Mouse (Mus musculus) cerebellum, adult 2 months (tissue): ENCODE measurements around the gene Pdhx. TPM values are rescaled to one million over a fixed set of nuclear protein-coding genes. Genes with fewer than 3 reads are reported as not detected.

ENCODE experiments used
- DNase-seq, 2 experiments: peaks; one replicate each; pipeline ENCODE4 v3.0.0; 2021
- H3K27ac ChIP-seq: fragments of 200-500 bp; 2 replicates; pipeline ENCODE4 v1.5.1; 2012; ENCODE audit warnings: low read length, control low read depth, inconsistent platforms; ENCODE audit not compliant: insufficient read depth
- H3K27me3 ChIP-seq: fragments of 200-500 bp; 2 replicates; pipeline ENCODE4 v1.6.1; 2012; ENCODE audit warnings: inconsistent platforms, mild to moderate bottlenecking, low read length, moderate library complexity; ENCODE audit not compliant: control insufficient read depth, insufficient read depth
- H3K4me1 ChIP-seq: fragments of 200-500 bp; 2 replicates; pipeline ENCODE4 v1.6.1; 2011; ENCODE audit warnings: low read length; ENCODE audit not compliant: control insufficient read depth, insufficient read depth
- H3K4me3 ChIP-seq: fragments of 200-500 bp; replicated peaks from 2 replicates; pipeline ENCODE3; 2011; ENCODE audit warnings: mild to moderate bottlenecking, low read depth, low read length, control low read depth; ENCODE audit not compliant: insufficient read depth
- CTCF ChIP-seq: fragments of 200-500 bp; IDR thresholded peaks from 2 replicates; pipeline ENCODE4 v1.5.1; 2011; ENCODE audit warnings: low read depth, mild to moderate bottlenecking, control low read depth, low read length, moderate library complexity, borderline replicate concordance; ENCODE audit not compliant: insufficient read depth
- POLR2A ChIP-seq: fragments of 200-500 bp; IDR thresholded peaks from 2 replicates; pipeline ENCODE4 v1.6.1; 2011; ENCODE audit warnings: low read length, control low read depth, borderline replicate concordance; ENCODE audit not compliant: insufficient read depth
- WGBS: fragments of 180-500 bp; shearing (Covaris S2); methylation state at CpG from one replicate; pipeline ENCODE4 v1.1.7; 2018; 5-methylcytosine and 5-hydroxymethylcytosine counted together
- polyA plus RNA-seq: library from polyadenylated mRNA; depleted of rRNA; stranded (reverse); fragments of >200 nt; gene quantifications from 2 replicates; pipeline ENCODE4 v1.2.3, GENCODE M21; 2012

The Pdhx gene
- polyA plus RNA-seq, 1 experiment: 57.0 TPM

DNA sequence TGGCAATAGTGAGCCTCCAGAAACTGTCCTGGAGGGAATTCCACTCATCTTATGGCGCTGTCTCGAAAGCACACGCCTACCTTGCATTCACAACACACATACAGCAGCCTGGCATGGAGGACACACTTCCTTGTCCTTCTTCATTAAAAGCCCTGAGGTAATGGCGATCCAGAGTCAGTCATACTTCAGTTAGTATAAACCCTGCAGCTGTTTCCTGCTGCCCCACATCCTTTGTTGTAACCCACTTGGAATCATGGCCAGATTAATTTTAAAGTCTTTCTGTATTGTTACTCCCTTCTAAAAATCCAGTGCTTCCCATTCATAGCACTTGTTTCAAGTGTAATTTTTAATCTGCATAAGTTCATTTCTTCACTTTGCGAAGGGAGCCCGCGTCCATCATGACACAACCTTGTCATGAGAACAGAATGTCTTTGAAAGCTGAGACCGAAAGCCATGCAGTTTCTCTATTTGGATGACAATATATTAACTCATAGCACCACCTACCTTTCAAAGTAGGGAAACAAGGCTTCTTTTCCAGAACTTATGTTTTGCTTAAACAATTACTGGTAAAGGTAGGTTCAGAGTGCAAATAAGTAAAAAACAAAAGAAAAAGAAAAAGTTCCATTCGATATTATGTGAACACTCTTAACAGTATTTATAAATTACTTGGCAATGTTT lies 54.4 kb downstream of the Pdhx start:
- 67% methylated on average over 9 of the region's 9 CpGs for WGBS
- no peaks in the 10 kb centered on the region for H3K4me1 ChIP-seq
- no peak overlapping the region for H3K27ac ChIP-seq
- H3K27me3 ChIP-seq: no peaks in the 10 kb centered on the region
- DNase-seq: no peak
- no peak overlapping the region for H3K4me3 ChIP-seq
- TF ChIP-seq CTCF (peak; percentile 27; the same call in 1 of the 2 replicates), POLR2A (no peak)

DNA sequence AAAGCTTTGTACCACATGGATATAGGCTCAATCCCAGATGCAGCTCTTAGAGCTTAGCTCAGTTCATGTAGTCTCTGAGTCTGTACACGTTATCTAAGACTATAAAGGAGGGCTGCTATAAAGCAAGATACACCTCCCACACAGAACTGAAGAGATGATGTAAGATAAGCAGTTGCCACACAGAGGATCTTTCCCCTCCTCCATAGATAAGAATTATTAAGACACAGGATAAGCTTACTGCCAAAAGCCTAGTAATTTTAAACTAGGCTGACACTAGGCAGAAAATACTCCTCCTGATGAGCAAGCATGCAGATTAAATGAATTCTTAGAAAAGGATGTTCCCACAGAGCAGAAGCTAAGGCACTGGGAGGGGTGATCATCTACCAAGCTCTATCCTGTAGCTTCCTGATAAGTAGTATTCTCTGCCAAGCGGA lies 55.9 kb downstream of the Pdhx start:
- Histone ChIP-seq H3K27me3 (no peaks in the 10 kb centered on the region), H3K4me3 (no peak overlapping the region), H3K4me1 (no peaks in the 10 kb centered on the region), H3K27ac (no peak overlapping the region)
- TF ChIP-seq POLR2A: no peak
- no peak for TF ChIP-seq CTCF
- no peak for DNase-seq
- WGBS: 87% methylated on average over 2 of the region's 2 CpGs

DNA sequence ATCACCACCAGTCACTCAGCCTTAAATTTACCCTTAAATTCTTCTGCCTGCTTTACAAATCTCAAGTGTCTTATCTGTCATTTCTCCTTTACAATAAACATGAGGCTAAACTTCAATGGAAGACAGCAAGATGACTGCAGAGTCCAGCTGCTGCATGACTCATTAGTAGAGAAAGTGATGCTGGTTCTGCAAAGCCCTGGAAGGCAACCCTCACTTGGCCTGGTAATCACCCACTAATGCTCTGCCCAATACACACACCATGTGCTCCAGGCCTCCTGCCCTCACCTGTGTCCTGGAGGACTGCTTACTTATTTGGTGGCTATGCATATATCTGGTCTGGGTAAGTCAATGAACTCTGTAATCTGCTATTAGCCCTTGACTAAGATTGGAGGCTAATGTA lies 57.2 kb downstream of the Pdhx start:
- no peak for TF ChIP-seq CTCF
- TF ChIP-seq POLR2A: no peak
- no peaks in the 10 kb centered on the region for H3K4me1 ChIP-seq
- no peak for DNase-seq
- H3K27me3 ChIP-seq: no peaks in the 10 kb centered on the region
- H3K4me3 ChIP-seq: no peak overlapping the region
- no peak overlapping the region for H3K27ac ChIP-seq

DNA sequence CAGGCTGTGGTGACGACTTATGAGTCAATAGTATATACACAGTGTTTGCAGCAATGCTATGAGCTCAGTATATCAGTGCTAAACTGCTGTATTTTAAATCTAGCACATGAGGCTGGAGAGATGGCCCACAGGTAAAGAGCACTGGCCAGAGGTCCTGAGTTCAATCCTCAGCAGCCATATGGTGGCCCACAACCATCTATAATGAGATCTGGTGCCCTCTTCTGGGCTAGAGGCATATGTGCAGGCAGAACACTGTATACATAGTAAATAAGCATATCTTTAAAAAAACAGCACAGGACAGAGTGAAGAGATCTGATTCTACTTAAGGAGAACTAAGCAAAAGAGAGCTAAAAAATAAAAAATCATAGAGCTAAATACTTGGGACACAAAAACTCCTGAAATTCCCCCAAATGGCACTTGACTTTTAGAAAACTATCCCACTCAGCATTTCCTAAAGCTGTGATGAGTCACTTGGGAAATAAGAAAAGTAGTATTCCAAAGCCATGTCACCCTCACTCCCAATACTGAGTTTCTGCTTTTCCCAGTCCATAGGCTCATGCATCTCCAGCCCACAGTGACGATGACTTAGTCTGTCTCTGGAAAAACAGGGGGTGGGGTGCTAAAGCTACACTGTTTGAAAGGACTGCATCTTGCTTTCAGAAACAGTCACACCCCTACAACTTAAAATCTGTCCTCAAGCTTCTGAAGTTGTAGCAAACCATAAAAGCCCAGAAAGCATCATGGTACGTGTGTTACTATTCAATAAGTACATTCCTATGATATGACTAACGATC lies 60.3 kb downstream of the Pdhx start:
- Histone ChIP-seq H3K4me3 (no peak overlapping the region), H3K4me1 (no peaks in the 10 kb centered on the region), H3K27ac (no peak overlapping the region), H3K27me3 (no peaks in the 10 kb centered on the region)
- DNase-seq: no peak
- WGBS: 92% methylated on average over 4 of the region's 4 CpGs
- TF ChIP-seq POLR2A (no peak), CTCF (peak; percentile 3; the same call in 1 of the 2 replicates)

DNA sequence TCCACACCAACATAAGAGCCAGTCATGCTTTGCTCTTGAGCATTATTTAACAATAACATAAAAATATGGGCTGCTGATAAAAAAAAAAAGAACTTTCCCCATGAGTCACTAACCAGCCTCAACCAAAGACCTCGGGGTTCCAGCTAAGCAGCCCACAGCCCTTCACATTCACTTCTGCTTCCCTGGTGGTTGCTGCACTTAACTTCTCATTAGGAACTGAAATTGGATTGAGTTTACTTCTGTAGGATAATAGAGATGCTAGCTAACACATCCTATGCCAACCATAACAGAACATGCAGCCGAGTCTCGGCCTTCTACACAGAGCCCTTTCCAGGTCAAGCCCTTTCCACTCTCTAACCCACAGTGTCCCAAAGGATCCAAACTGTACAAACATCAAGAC lies 65.1 kb downstream of the Pdhx start:
- DNase-seq: no peak
- Histone ChIP-seq H3K27me3 (no peaks in the 10 kb centered on the region), H3K4me1 (no peaks in the 10 kb centered on the region), H3K4me3 (no peak overlapping the region), H3K27ac (no peak overlapping the region)
- WGBS: 90% methylated on average over 3 of the region's 3 CpGs
- TF ChIP-seq CTCF (no peak), POLR2A (no peak)

DNA sequence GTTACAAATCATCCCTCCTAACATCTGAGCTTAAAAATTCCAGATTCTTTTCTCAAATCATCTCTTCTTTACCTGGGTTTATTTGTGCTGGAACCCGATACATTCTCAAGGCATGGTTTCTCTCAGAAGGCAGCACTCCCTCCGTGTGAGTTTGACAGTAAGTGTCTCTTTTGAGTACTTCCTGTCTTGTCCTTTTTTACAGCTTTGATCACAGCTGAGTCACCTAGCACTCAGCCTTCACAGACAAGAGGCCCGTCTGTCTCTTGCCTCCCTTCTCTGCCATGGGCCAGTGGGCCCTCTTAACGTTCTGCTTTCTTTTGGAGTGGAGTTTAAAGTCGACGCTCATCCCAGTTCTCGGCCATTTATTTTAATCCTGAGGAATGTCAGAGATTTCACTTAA lies 68.7 kb downstream of the Pdhx start:
- DNase-seq: no peak
- Histone ChIP-seq H3K4me1 (no peaks in the 10 kb centered on the region), H3K27me3 (no peaks in the 10 kb centered on the region), H3K4me3 (no peak overlapping the region), H3K27ac (no peak overlapping the region)
- no peak for TF ChIP-seq POLR2A
- TF ChIP-seq CTCF: no peak
- WGBS: 75% methylated on average over 7 of the region's 7 CpGs

DNA sequence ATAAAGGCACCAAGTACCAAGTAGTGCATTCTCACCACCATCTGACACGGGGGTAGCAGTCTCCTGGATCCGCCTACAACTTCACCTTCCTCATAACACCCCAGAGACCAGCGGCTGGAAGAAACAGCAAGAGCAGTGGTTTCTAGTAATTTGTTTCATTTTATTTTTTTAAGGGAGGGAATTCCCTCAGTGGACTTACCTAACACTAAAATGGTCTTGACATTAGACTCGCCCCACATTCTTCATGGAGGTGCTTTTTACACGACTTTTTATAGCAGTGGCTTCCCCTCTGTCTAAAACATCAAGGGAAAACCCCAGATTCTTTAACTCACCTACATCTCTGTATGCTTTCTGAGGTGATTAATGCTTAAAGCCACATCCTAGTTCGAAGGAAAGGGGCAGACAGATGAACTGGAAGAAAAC lies 74.1 kb downstream of the Pdhx start:
- no peak for DNase-seq
- Histone ChIP-seq H3K27me3 (no peaks in the 10 kb centered on the region), H3K4me1 (no peaks in the 10 kb centered on the region), H3K27ac (no peak overlapping the region), H3K4me3 (no peak overlapping the region)
- 83% methylated on average over 6 of the region's 6 CpGs for WGBS
- no peak for TF ChIP-seq POLR2A
- no peak for TF ChIP-seq CTCF

DNA sequence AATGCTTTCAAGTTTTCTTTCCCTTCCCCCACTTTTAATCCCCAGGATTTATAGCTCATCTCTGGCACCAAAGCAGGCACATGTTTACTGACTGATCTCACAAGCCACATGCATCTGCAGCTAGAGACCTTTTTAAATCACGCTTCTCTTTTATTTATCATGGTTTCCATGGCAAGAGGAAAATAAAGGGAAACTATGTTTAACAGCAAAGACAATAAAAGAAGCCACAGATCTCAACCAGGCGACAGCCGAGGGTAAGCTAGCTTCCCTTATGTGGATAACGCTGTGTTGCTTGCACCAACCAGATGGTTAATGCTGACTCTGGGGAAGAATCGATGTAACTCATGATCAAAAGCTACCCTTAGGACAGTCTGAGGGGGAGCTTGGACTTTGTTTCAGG lies 75.0 kb downstream of the Pdhx start:
- Histone ChIP-seq H3K4me3 (no peak overlapping the region), H3K27ac (no peak overlapping the region), H3K4me1 (no peaks in the 10 kb centered on the region), H3K27me3 (no peaks in the 10 kb centered on the region)
- no peak for TF ChIP-seq POLR2A
- TF ChIP-seq CTCF: no peak
- DNase-seq: no peak
- 14% methylated on average over 5 of the region's 5 CpGs for WGBS
